11 mouse cellular contexts compared by ENCODE assay signal in the genomic region with DNA sequence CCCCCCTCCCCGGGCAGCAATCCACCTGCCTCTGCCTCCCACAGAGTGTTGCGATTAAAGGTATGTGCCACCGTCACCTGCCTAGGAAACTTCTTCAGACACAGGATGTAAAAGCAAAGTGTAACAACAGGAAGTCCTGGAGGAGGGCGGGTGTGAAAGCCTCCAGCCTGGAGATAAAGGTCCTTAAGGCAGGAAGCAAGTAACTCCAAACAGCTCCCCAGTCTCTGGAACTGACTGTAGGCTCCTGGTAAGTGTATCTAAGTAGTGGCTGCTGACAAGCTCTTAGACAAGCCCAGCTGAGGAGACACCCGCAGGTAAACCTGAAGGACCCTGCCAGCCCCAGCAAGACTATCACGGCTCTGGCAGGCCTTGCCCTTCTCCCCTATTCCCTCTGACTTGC. TPM values are rescaled to one million over a fixed set of nuclear protein-coding genes. Genes with fewer than 3 reads are reported as not detected.
DNase-seq lines count a peak whose midpoint lies in the region; ATAC-seq and TF ChIP-seq lines count a peak whose summit lies in the region.
"Had no signal": no experiment of that assay in that cellular context is flagged by ENCODE, and none has a peak within 500 bp of the region (broad histone marks: within the 10 kb centered on the region; RNA-seq: fewer than 3 reads in every experiment).

No protein-coding gene starts in this region.

- no peaks in the 10 kb centered on the region for H3K9me3 ChIP-seq in heart, postnatal 0 days (replicated peaks; ENCODE audit: control insufficient read depth, low read length)
- H3K9me3 ChIP-seq in limb, embryonic 15.5 days, result no peaks in the 10 kb centered on the region

- ATAC-seq in heart, postnatal 0 days (ENCODE audit: insufficient read depth, low read depth), result peak; percentile 32; the same call in 1 of the 2 replicates
- no peak for ATAC-seq in limb, embryonic 15.5 days (ENCODE audit: insufficient number of reproducible peaks, low FRiP score, low TSS enrichment, low read depth)

- no peaks in the 10 kb centered on the region for H3K27me3 ChIP-seq in heart, postnatal 0 days (ENCODE audit: control insufficient read depth, insufficient read depth, low read length)
- no peaks in the 10 kb centered on the region for H3K27me3 ChIP-seq in limb, embryonic 15.5 days
- no peaks in the 10 kb centered on the region for H3K27me3 ChIP-seq in splenic B cell, adult 2 months (ENCODE audit: control insufficient read depth, insufficient read depth, low read length, poor library complexity, severe bottlenecking)

- peak overlapping the region; percentile 88 for H3K27ac ChIP-seq in heart, postnatal 0 days (ENCODE audit: low read depth)
- H3K27ac ChIP-seq in limb, embryonic 15.5 days, result peak overlapping the region; percentile 70

- 3% methylated on average over 5 of the region's 6 CpGs for WGBS in heart, postnatal 0 days
- 15% methylated on average over 5 of the region's 6 CpGs for WGBS in limb, embryonic 15.5 days

- H3K4me2 ChIP-seq in heart, postnatal 0 days (ENCODE audit: low read depth, low read length), result peak overlapping the region; percentile 26; the same call in 1 of the 2 replicates
- H3K4me2 ChIP-seq in limb, embryonic 15.5 days, result no peak overlapping the region

- H3K9ac ChIP-seq in heart, postnatal 0 days (replicated peaks; ENCODE audit: low read depth, low read length), result no peak overlapping the region
- no peak overlapping the region for H3K9ac ChIP-seq in limb, embryonic 15.5 days

- no peak overlapping the region for H3K4me3 ChIP-seq in heart, postnatal 0 days (ENCODE audit: low read depth, low read length)
- H3K4me3 ChIP-seq in limb, embryonic 15.5 days, result no peak overlapping the region

- no peak for TF ChIP-seq CTCF in heart, postnatal 0 days (IDR thresholded peaks at IDR 0.05; ENCODE audit: low read depth)

- DNase-seq in R1 (ENCODE audit: low read depth, low spot score), result peak; percentile 44
- peak; percentile 87 for DNase-seq in heart, postnatal 0 days (ENCODE audit: low spot score)
- DNase-seq in splenic B cell, adult 2 months (ENCODE audit: low read depth, low spot score), result peak; percentile 20
- DNase-seq in urinary bladder, postnatal 14 days (ENCODE audit: low spot score), result no peak
- no peak for DNase-seq in cerebellum, postnatal 25 days
- DNase-seq in layer of hippocampus, adult 11-12 months (ENCODE audit: low spot score), result no peak
- DNase-seq in adrenal gland, postnatal 36 days, result no peak
- DNase-seq: cerebellum, adult 9-10 months had no signal

- TF ChIP-seq EP300 in heart, postnatal 0 days (IDR thresholded peaks at IDR 0.05; ENCODE audit: low read depth), result no peak

- no peaks in the 10 kb centered on the region for H3K36me3 ChIP-seq in heart, postnatal 0 days (replicated peaks; ENCODE audit: control insufficient read depth, insufficient read depth, low read length)
- H3K36me3 ChIP-seq in limb, embryonic 15.5 days, result no peaks in the 10 kb centered on the region
- H3K36me3 ChIP-seq in splenic B cell, adult 2 months (ENCODE audit: control insufficient read depth, insufficient read depth, low read length, poor library complexity, severe bottlenecking), result no peaks in the 10 kb centered on the region

- peaks cover 32% of the 10 kb centered on the region for H3K4me1 ChIP-seq in heart, postnatal 0 days (ENCODE audit: control insufficient read depth, insufficient read depth)
- peaks cover 8% of the 10 kb centered on the region for H3K4me1 ChIP-seq in limb, embryonic 15.5 days

RNA-seq across cellular contexts. Expression of gene Igsf23, which starts 10.3 kb away (rescaled TPM):
- 3.9 and 12.4 TPM in 2 replicates for total RNA-seq in heart, postnatal 0 days (2014; rRNA removed; ENCODE audit: low replicate concordance)
- 3.6 and 4.1 TPM in 2 replicates for polyA plus RNA-seq in heart, postnatal 0 days (2015; fragmentation: Nextera tagmentation; extraction: Ambion mirVana)
- 0.15 TPM in 1 of 2 replicates, not detected in the other for polyA plus RNA-seq in limb, embryonic 15.5 days (2015; fragmentation: Nextera tagmentation; extraction: Ambion mirVana)
- not detected for total RNA-seq in adrenal gland, postnatal 36 days (2021)

RNA-seq across cellular contexts. Expression of gene Pvr, which starts 19.3 kb away (rescaled TPM):
- 25.8 and 26.1 TPM in 2 replicates for total RNA-seq in heart, postnatal 0 days (2014; rRNA removed; ENCODE audit: low replicate concordance)
- polyA plus RNA-seq in heart, postnatal 0 days (2015; fragmentation: Nextera tagmentation; extraction: Ambion mirVana), result 11.3 and 11.6 TPM in 2 replicates
- 13.4 and 13.7 TPM in 2 replicates for polyA plus RNA-seq in limb, embryonic 15.5 days (2015; fragmentation: Nextera tagmentation; extraction: Ambion mirVana)
- total RNA-seq in adrenal gland, postnatal 36 days (2021), result 10 to 100 TPM; 28.8 to 33.7 TPM

RNA-seq across cellular contexts. Expression of gene Ceacam20, which starts 25.0 kb away (rescaled TPM):
- total RNA-seq in heart, postnatal 0 days (2014; rRNA removed; ENCODE audit: low replicate concordance), result not detected in 2 replicates
- not detected in 2 replicates for polyA plus RNA-seq in heart, postnatal 0 days (2015; fragmentation: Nextera tagmentation; extraction: Ambion mirVana)
- not detected in 2 replicates for polyA plus RNA-seq in limb, embryonic 15.5 days (2015; fragmentation: Nextera tagmentation; extraction: Ambion mirVana)
- not detected for total RNA-seq in adrenal gland, postnatal 36 days (2021)
- total RNA-seq: neutrophil, adult 5-6 weeks had no signal
- polyA plus RNA-seq: limb, embryonic 11.5 days had no signal

RNA-seq across cellular contexts. Expression of gene Nlrp9b, which starts 51.0 kb away (rescaled TPM):
- total RNA-seq in heart, postnatal 0 days (2014; rRNA removed; ENCODE audit: low replicate concordance), result not detected in 2 replicates
- not detected in 2 replicates for polyA plus RNA-seq in heart, postnatal 0 days (2015; fragmentation: Nextera tagmentation; extraction: Ambion mirVana)
- not detected in 2 replicates for polyA plus RNA-seq in limb, embryonic 15.5 days (2015; fragmentation: Nextera tagmentation; extraction: Ambion mirVana)
- not detected for total RNA-seq in adrenal gland, postnatal 36 days (2021)
- total RNA-seq: neutrophil, adult 5-6 weeks had no signal

RNA-seq across cellular contexts. Expression of gene Ceacam19, which starts 52.5 kb away (rescaled TPM):
- total RNA-seq in heart, postnatal 0 days (2014; rRNA removed; ENCODE audit: low replicate concordance), result not detected in 2 replicates
- polyA plus RNA-seq in heart, postnatal 0 days (2015; fragmentation: Nextera tagmentation; extraction: Ambion mirVana), result not detected in 2 replicates
- polyA plus RNA-seq in limb, embryonic 15.5 days (2015; fragmentation: Nextera tagmentation; extraction: Ambion mirVana), result 11.1 and 11.2 TPM in 2 replicates
- total RNA-seq in adrenal gland, postnatal 36 days (2021), result not detected
- polyA plus RNA-seq: limb, embryonic 11.5 days had no signal

Comparison
In these comparisons a context has a peak if more than half of its experiments do, and no peak if none do; other contexts are left out.
1. DNase-seq: peak in R1 (single experiment), heart, postnatal 0 days (single experiment) and splenic B cell, adult 2 months (single experiment); none in urinary bladder, postnatal 14 days (single experiment), cerebellum, postnatal 25 days (0 of 2), layer of hippocampus, adult 11-12 months (single experiment) and adrenal gland, postnatal 36 days (0 of 2).